Mouse (Mus musculus) bone marrow, adult 2 months (tissue): Measurements from ENCODE around the gene Foxb1.

Experiments
- CTCF ChIP-seq: fragments of 200-500 bp; IDR thresholded peaks from 2 replicates; pipeline ENCODE4 v1.5.1; 2011; ENCODE audit warnings: low read length, control low read depth; ENCODE audit not compliant: control insufficient read depth, insufficient read depth
- POLR2A ChIP-seq: fragments of 200-500 bp; IDR thresholded peaks from 2 replicates; pipeline ENCODE4 v1.6.1; 2011; ENCODE audit warnings: low read depth, mild to moderate bottlenecking, control low read depth, low read length, borderline replicate concordance; ENCODE audit not compliant: control insufficient read depth

GRCm38 (mm10) chr9:69728736-69729135, 32.0 kb downstream of the Foxb1 start:
- TF ChIP-seq CTCF = no peak
- no peak for TF ChIP-seq POLR2A
